Mouse (Mus musculus) embryonic fibroblast, embryonic 13.5 days (primary cell): ENCODE results near the gene Psma7.

ENCODE experiments used
- CTCF ChIP-seq: IDR thresholded peaks from 2 replicates; pipeline ENCODE4 v1.5.1; 2011; ENCODE audit warnings: mild to moderate bottlenecking, control low read depth, low read length, moderate library complexity, borderline replicate concordance; ENCODE audit not compliant: insufficient read depth
- POLR2A ChIP-seq: IDR thresholded peaks from 2 replicates; pipeline ENCODE4 v1.6.1; 2011; ENCODE audit warnings: low read depth, mild to moderate bottlenecking, control low read depth, low read length, moderate library complexity

GRCm38 (mm10) chr2:180013686-180014085 is 28.5 kb downstream of the Psma7 start:
- no peak for TF ChIP-seq CTCF
- TF ChIP-seq POLR2A = no peak
